Mouse (Mus musculus) heart, adult 8-10 months (tissue): ENCODE results near the gene Dcaf7. TPM values are rescaled to one million over a fixed set of nuclear protein-coding genes. Genes with fewer than 3 reads are reported as not detected.
A peak's percentile ranks its signal among the peaks of the same experiment; 100 is the strongest.

Experiments used
- DNase-seq: peaks from one replicate; pipeline ENCODE4 v3.0.0; 2022; ENCODE audit warnings: low spot score
- total RNA-seq, 4 experiments: library from RNA; stranded (reverse); gene quantifications; 2 replicates each; pipeline ENCODE4 v1.2.4; 2022

The Dcaf7 gene
- total RNA-seq, 4 experiments from 2014 or later = 35.1 to 41.9 (median 38.4) TPM

GRCm38 (mm10) chr11:106106047-106106587 is 69.4 kb downstream of the Dcaf7 start:
- peak; percentile 36 for DNase-seq

Other genes starting within 250 kb of the Dcaf7 start
- 10 to 100 TPM in 1 of 4 experiments, 1 to 10 TPM in 3; 7.5 to 11.0 (median 8.7) TPM for gene Cyb561, start 83.5 kb upstream of the Dcaf7 start, total RNA-seq
- 10 to 100 TPM; 13.9 to 25.6 (median 19.4) TPM for gene Ace, start 68.9 kb upstream of the Dcaf7 start, total RNA-seq
- gene Ace3, start 42.2 kb upstream of the Dcaf7 start, total RNA-seq = not detected
- not detected for gene Kcnh6, start 28.7 kb upstream of the Dcaf7 start, total RNA-seq
- 10 to 100 TPM; 56.4 to 73.0 (median 65.0) TPM for gene Taco1, start 29.2 kb downstream of the Dcaf7 start, total RNA-seq
- gene Map3k3, start 47.7 kb downstream of the Dcaf7 start, total RNA-seq = 10 to 100 TPM; 34.7 to 38.5 (median 36.1) TPM
- not detected for gene Gm10840, start 124.0 kb downstream of the Dcaf7 start, total RNA-seq
- gene Limd2, start 124.0 kb downstream of the Dcaf7 start, total RNA-seq = 1 to 10 TPM; 1.7 to 3.9 (median 3.4) TPM
- gene Strada, start 165.3 kb downstream of the Dcaf7 start, total RNA-seq = 1 to 10 TPM; 4.8 to 8.5 (median 7.6) TPM
- 10 to 100 TPM; 71.6 to 93.0 (median 85.9) TPM for gene Ccdc47, start 179.5 kb downstream of the Dcaf7 start, total RNA-seq
- 10 to 100 TPM; 24.7 to 30.7 (median 27.3) TPM for gene Ddx42, start 180.1 kb downstream of the Dcaf7 start, total RNA-seq
- gene Ftsj3, start 219.2 kb downstream of the Dcaf7 start, total RNA-seq = 10 to 100 TPM; 19.3 to 23.1 (median 21.2) TPM
- 100 to 1,000 TPM in 3 of 4 experiments, 10 to 100 TPM in 1; 99.8 to 112 (median 103) TPM for gene Psmc5, start 219.3 kb downstream of the Dcaf7 start, total RNA-seq
- gene Smarcd2, start 236.1 kb downstream of the Dcaf7 start, total RNA-seq = 10 to 100 TPM; 14.3 to 16.7 (median 15.5) TPM
- under 1 TPM in 1 of 4 experiments, not detected in 3; 0.08 TPM for gene Tcam1, start 239.8 kb downstream of the Dcaf7 start, total RNA-seq